Mouse (Mus musculus) cerebellum, adult 2 months (tissue): ENCODE measurements around the gene Selenbp2.

Source experiments
- CTCF ChIP-seq: fragments of 200-500 bp; IDR thresholded peaks from 2 replicates; pipeline ENCODE4 v1.5.1; 2011; ENCODE audit warnings: low read depth, mild to moderate bottlenecking, control low read depth, low read length, moderate library complexity, borderline replicate concordance; ENCODE audit not compliant: insufficient read depth
- POLR2A ChIP-seq: fragments of 200-500 bp; IDR thresholded peaks from 2 replicates; pipeline ENCODE4 v1.6.1; 2011; ENCODE audit warnings: low read length, control low read depth, borderline replicate concordance; ENCODE audit not compliant: insufficient read depth

DNA sequence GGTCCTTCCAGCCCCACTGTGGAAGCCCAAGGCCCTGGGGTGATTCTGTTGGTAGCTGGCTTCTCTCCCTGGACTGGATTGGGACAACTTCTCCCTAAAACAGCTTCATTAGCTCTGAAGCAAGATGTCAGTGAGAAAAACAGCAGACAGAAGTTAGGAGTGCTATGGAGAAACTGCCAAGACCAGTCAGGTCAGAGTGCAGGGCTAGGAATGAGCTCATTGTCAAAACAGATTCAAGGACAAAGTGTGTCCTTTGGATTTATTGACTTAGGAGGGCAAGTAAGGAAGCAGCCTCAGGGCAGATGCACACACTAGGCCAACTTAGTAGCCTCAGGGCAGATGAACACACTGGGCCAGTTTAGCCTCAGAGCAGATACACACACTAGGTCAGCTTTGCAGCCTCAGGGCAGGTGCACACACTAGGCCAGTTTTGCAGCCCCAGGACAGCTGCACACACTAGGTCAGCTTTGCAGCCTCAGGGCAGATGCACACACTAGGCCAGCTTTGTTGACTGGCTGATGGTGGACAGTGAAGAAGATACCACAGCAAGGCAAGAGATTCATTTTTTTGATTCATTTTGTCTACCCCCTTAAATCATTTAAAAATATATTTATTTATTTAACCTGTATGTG, 2.6 kb upstream of the Selenbp2 start:
- TF ChIP-seq CTCF (no peak), POLR2A (no peak)
